Mouse (Mus musculus): ENCODE measurements around the gene Ssb. TPM values are rescaled to one million over a fixed set of nuclear protein-coding genes. Genes with fewer than 3 reads are reported as not detected.

Ssb gene
- polyA plus RNA-seq, 1 experiment from 2014 or later = 296 TPM

GRCm38 (mm10) chr2:69828031-69828430, 33.3 kb upstream of the Ssb start:
- Histone ChIP-seq H3K27me3 (ENCODE audit: insufficient read depth, low read length) (no peaks in the 10 kb centered on the region), H3K4me3 (ENCODE audit: low read length) (no peak overlapping the region), H3K4me1 (ENCODE audit: insufficient read depth, low read length) (peaks cover 16% of the 10 kb centered on the region; the same call in 1 of the 2 replicates), H3K27ac (ENCODE audit: low read length) (no peak overlapping the region), H3K9me3 (ENCODE audit: low read length) (no peaks in the 10 kb centered on the region), H3K4me2 (replicated peaks; ENCODE audit: low read depth, low read length) (no peak overlapping the region), H3K36me3 (ENCODE audit: insufficient read depth, low read length) (peaks cover 34% of the 10 kb centered on the region; the same call in 1 of the 2 replicates), H3K9ac (replicated peaks; ENCODE audit: low read length) (no peak overlapping the region)
- ATAC-seq (ENCODE audit: low FRiP score, low TSS enrichment) = no peak
- WGBS = 28% methylated on average over 7 of the region's 7 CpGs

DNA sequence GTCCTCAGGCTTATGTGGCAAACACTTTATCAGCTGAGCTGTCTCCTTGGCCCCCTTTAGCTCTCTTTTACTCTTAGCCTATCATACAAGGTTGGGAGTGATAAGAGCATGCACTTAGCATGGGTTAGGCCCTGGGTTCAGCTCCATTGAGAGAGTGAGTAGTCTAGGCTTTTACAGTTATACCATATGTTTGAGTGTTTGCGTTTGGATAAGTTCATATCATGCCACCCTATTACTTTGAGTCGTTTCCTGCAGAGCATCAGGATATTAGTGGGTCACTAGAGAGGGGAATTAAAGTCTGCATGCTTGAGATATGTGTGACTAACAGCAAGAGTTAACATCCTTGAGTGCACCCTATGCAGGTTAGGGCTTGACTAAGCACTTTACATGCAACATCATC, 31.7 kb upstream of the Ssb start:
- Histone ChIP-seq H3K36me3 (ENCODE audit: insufficient read depth, low read length) (peaks cover 44% of the 10 kb centered on the region), H3K27me3 (ENCODE audit: insufficient read depth, low read length) (no peaks in the 10 kb centered on the region), H3K9me3 (ENCODE audit: low read length) (no peaks in the 10 kb centered on the region), H3K9ac (replicated peaks; ENCODE audit: low read length) (no peak overlapping the region), H3K4me2 (replicated peaks; ENCODE audit: low read depth, low read length) (no peak overlapping the region), H3K4me1 (ENCODE audit: insufficient read depth, low read length) (peaks cover 6% of the 10 kb centered on the region; the same call in 1 of the 2 replicates), H3K4me3 (ENCODE audit: low read length) (no peak overlapping the region), H3K27ac (ENCODE audit: low read length) (no peak overlapping the region)
- no peak for ATAC-seq (ENCODE audit: low FRiP score, low TSS enrichment)
- 90% methylated on average over 2 of the region's 2 CpGs for WGBS

- peaks cover 46% of the 10 kb centered on the region for H3K36me3 ChIP-seq (ENCODE audit: insufficient read depth, low read length)
- no peak overlapping the region for H3K4me3 ChIP-seq (ENCODE audit: low read length)
- no peak for ATAC-seq (ENCODE audit: low FRiP score, low TSS enrichment)
- WGBS = 90% methylated on average over 8 of the region's 8 CpGs
- no peaks in the 10 kb centered on the region for H3K27me3 ChIP-seq (ENCODE audit: insufficient read depth, low read length)
- H3K9me3 ChIP-seq (ENCODE audit: low read length) = no peaks in the 10 kb centered on the region
- no peak overlapping the region for H3K4me2 ChIP-seq (replicated peaks; ENCODE audit: low read depth, low read length)
- peaks cover 6% of the 10 kb centered on the region; the same call in 1 of the 2 replicates for H3K4me1 ChIP-seq (ENCODE audit: insufficient read depth, low read length)
- H3K9ac ChIP-seq (replicated peaks; ENCODE audit: low read length) = no peak overlapping the region
- no peak overlapping the region for H3K27ac ChIP-seq (ENCODE audit: low read length)
Measured at GRCm38 (mm10) chr2:69830116-69830515, 31.2 kb upstream of the Ssb start.

- H3K4me1 ChIP-seq (ENCODE audit: insufficient read depth, low read length) = no peaks in the 10 kb centered on the region
- H3K27ac ChIP-seq (ENCODE audit: low read length) = no peak overlapping the region
- H3K4me3 ChIP-seq (ENCODE audit: low read length) = no peak overlapping the region
- no peaks in the 10 kb centered on the region for H3K27me3 ChIP-seq (ENCODE audit: insufficient read depth, low read length)
- no peaks in the 10 kb centered on the region for H3K9me3 ChIP-seq (ENCODE audit: low read length)
- H3K9ac ChIP-seq (replicated peaks; ENCODE audit: low read length) = no peak overlapping the region
- H3K4me2 ChIP-seq (replicated peaks; ENCODE audit: low read depth, low read length) = no peak overlapping the region
- 93% methylated on average over 7 of the region's 7 CpGs for WGBS
- peaks cover 24% of the 10 kb centered on the region for H3K36me3 ChIP-seq (ENCODE audit: insufficient read depth, low read length)
- no peak for ATAC-seq (ENCODE audit: low FRiP score, low TSS enrichment)
Measured at GRCm38 (mm10) chr2:69837244-69837967, 24.0 kb upstream of the Ssb start.

GRCm38 (mm10) chr2:69837996-69838395, 23.4 kb upstream of the Ssb start:
- Histone ChIP-seq H3K9ac (replicated peaks; ENCODE audit: low read length) (no peak overlapping the region), H3K36me3 (ENCODE audit: insufficient read depth, low read length) (peaks cover 23% of the 10 kb centered on the region), H3K9me3 (ENCODE audit: low read length) (no peaks in the 10 kb centered on the region), H3K27ac (ENCODE audit: low read length) (no peak overlapping the region), H3K27me3 (ENCODE audit: insufficient read depth, low read length) (no peaks in the 10 kb centered on the region), H3K4me2 (replicated peaks; ENCODE audit: low read depth, low read length) (no peak overlapping the region), H3K4me3 (ENCODE audit: low read length) (no peak overlapping the region), H3K4me1 (ENCODE audit: insufficient read depth, low read length) (no peaks in the 10 kb centered on the region)
- 41% methylated on average over 3 of the region's 3 CpGs for WGBS
- ATAC-seq (ENCODE audit: low FRiP score, low TSS enrichment) = no peak

DNA sequence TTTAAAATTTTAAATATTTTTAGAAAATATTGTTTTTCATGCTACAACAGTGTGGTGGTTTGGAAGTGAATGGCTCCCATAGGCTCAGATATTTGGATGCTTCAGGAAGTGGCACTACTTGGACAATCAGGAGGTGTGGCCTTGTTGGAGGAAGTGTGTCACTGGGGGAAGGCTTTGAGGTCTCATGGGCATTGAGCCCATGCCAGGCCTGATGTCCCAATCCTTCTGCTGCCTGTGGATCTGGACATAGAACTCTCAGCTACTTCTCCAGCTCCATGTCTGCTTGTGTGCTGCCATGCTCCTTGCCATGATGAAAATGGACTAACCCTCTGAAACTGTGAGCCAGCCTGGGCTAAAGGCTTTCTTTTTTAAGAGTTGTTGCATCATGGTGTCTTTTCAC, 22.7 kb upstream of the Ssb start:
- H3K27me3 ChIP-seq (ENCODE audit: insufficient read depth, low read length) = no peaks in the 10 kb centered on the region
- no peaks in the 10 kb centered on the region for H3K9me3 ChIP-seq (ENCODE audit: low read length)
- H3K9ac ChIP-seq (replicated peaks; ENCODE audit: low read length) = no peak overlapping the region
- H3K36me3 ChIP-seq (ENCODE audit: insufficient read depth, low read length) = peaks cover 16% of the 10 kb centered on the region
- H3K27ac ChIP-seq (ENCODE audit: low read length) = no peak overlapping the region
- ATAC-seq (ENCODE audit: low FRiP score, low TSS enrichment) = no peak
- H3K4me3 ChIP-seq (ENCODE audit: low read length) = no peak overlapping the region
- no peaks in the 10 kb centered on the region for H3K4me1 ChIP-seq (ENCODE audit: insufficient read depth, low read length)
- H3K4me2 ChIP-seq (replicated peaks; ENCODE audit: low read depth, low read length) = no peak overlapping the region

- Histone ChIP-seq H3K4me1 (ENCODE audit: insufficient read depth, low read length) (no peaks in the 10 kb centered on the region), H3K27ac (ENCODE audit: low read length) (no peak overlapping the region)
Measured at GRCm38 (mm10) chr2:69840261-69840660, 21.1 kb upstream of the Ssb start.

GRCm38 (mm10) chr2:69849215-69849614, 12.1 kb upstream of the Ssb start:
- no peak for ATAC-seq (ENCODE audit: low FRiP score, low TSS enrichment)

More at GRCm38 (mm10) chr2:69840261-69840660, 21.1 kb upstream of the Ssb start:
- no peaks in the 10 kb centered on the region for H3K27me3 ChIP-seq (ENCODE audit: insufficient read depth, low read length)
- H3K36me3 ChIP-seq (ENCODE audit: insufficient read depth, low read length) = peaks cover 7% of the 10 kb centered on the region; the same call in 1 of the 2 replicates
- H3K9me3 ChIP-seq (ENCODE audit: low read length) = no peaks in the 10 kb centered on the region
- no peak for ATAC-seq (ENCODE audit: low FRiP score, low TSS enrichment)
- WGBS = 51% methylated on average over 6 of the region's 6 CpGs
- no peak overlapping the region for H3K4me2 ChIP-seq (replicated peaks; ENCODE audit: low read depth, low read length)
- H3K4me3 ChIP-seq (ENCODE audit: low read length) = no peak overlapping the region
- H3K9ac ChIP-seq (replicated peaks; ENCODE audit: low read length) = no peak overlapping the region

DNA sequence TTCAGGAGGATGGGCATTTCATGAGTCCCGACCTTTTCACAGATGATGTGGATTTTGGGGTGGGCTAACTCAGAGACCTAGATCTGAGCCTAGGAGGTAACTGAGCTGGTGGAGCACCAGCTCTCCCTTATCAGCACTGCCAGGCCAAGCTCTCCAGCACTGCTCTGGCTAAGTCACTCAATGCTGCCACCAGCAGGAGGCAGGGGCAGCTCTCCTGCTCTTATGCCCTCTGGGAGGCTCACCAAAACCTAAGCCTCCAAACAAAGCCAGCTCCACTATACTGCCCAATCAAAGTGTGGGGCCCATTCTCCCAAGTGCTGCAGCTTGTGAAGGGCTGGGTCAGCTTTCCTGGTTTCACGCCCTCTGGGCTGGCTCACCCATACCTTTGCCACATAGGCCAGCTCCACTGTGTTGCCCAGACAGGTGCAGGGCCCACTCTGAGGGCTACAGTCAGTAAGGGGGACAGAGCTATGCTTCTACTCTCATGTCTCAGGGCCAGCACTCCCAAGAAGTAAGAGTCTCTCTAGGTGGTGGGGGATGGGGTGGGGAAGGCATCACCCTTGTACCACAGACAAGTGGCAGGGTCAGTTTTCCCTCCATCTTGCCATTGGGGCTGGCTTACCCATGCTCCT, 9.8 kb upstream of the Ssb start:
- 54% methylated on average over 2 of the region's 2 CpGs for WGBS

More at GRCm38 (mm10) chr2:69849215-69849614, 12.1 kb upstream of the Ssb start:
- Histone ChIP-seq H3K9me3 (ENCODE audit: low read length) (no peaks in the 10 kb centered on the region), H3K4me3 (ENCODE audit: low read length) (no peak overlapping the region), H3K9ac (replicated peaks; ENCODE audit: low read length) (no peak overlapping the region), H3K27me3 (ENCODE audit: insufficient read depth, low read length) (no peaks in the 10 kb centered on the region), H3K4me1 (ENCODE audit: insufficient read depth, low read length) (no peaks in the 10 kb centered on the region), H3K4me2 (replicated peaks; ENCODE audit: low read depth, low read length) (no peak overlapping the region), H3K27ac (ENCODE audit: low read length) (0 out of 2 replicates have a peak overlapping the region, but pooled peaks have one; percentile 39), H3K36me3 (ENCODE audit: insufficient read depth, low read length) (no peaks in the 10 kb centered on the region)
- 70% methylated on average over 6 of the region's 6 CpGs for WGBS

GRCm38 (mm10) chr2:69856392-69856791, 5.0 kb upstream of the Ssb start:
- no peak overlapping the region for H3K27ac ChIP-seq (ENCODE audit: low read length)

More for the DNA sequence above, 9.8 kb upstream of the Ssb start:
- H3K4me2 ChIP-seq (replicated peaks; ENCODE audit: low read depth, low read length) = no peak overlapping the region
- H3K4me3 ChIP-seq (ENCODE audit: low read length) = no peak overlapping the region
- no peak overlapping the region for H3K27ac ChIP-seq (ENCODE audit: low read length)
- H3K36me3 ChIP-seq (ENCODE audit: insufficient read depth, low read length) = no peaks in the 10 kb centered on the region
- no peaks in the 10 kb centered on the region for H3K9me3 ChIP-seq (ENCODE audit: low read length)
- no peak overlapping the region for H3K9ac ChIP-seq (replicated peaks; ENCODE audit: low read length)
- no peaks in the 10 kb centered on the region for H3K27me3 ChIP-seq (ENCODE audit: insufficient read depth, low read length)
- no peak for ATAC-seq (ENCODE audit: low FRiP score, low TSS enrichment)
- no peaks in the 10 kb centered on the region for H3K4me1 ChIP-seq (ENCODE audit: insufficient read depth, low read length)

More at GRCm38 (mm10) chr2:69856392-69856791, 5.0 kb upstream of the Ssb start:
- ATAC-seq (ENCODE audit: low FRiP score, low TSS enrichment) = no peak
- Histone ChIP-seq H3K4me1 (ENCODE audit: insufficient read depth, low read length) (no peaks in the 10 kb centered on the region), H3K4me2 (replicated peaks; ENCODE audit: low read depth, low read length) (no peak overlapping the region), H3K9me3 (ENCODE audit: low read length) (no peaks in the 10 kb centered on the region), H3K36me3 (ENCODE audit: insufficient read depth, low read length) (no peaks in the 10 kb centered on the region), H3K27me3 (ENCODE audit: insufficient read depth, low read length) (no peaks in the 10 kb centered on the region), H3K9ac (replicated peaks; ENCODE audit: low read length) (no peak overlapping the region), H3K4me3 (ENCODE audit: low read length) (no peak overlapping the region)
- 51% methylated on average over 8 of the region's 8 CpGs for WGBS
